Mouse (Mus musculus): ENCODE measurements around the gene Rimbp2.
A peak's percentile ranks its signal among the peaks of the same experiment; 100 is the strongest.

GRCm38 (mm10) chr5:128976266-128976665, 23.0 kb upstream of the Rimbp2 start:
- TF ChIP-seq POLR2A (IDR thresholded peaks at IDR 0.05; ENCODE audit: borderline replicate concordance, control insufficient read depth, low read depth, low read length) (no peak), CTCF (IDR thresholded peaks at IDR 0.05; ENCODE audit: control insufficient read depth, insufficient read depth, low read length) (peak; percentile 56)

All from bone marrow, adult 2 months (tissue).